ENCODE assay signal across 11 mouse cellular contexts in genomic region chr2:11333301-11334017, GRCm38 (mm10).
A peak's percentile ranks its signal among the peaks of the same experiment; 100 is the strongest.
DNase-seq lines count a peak whose midpoint lies in the region; ATAC-seq lines count a peak whose summit lies in the region.
"Had no signal": no experiment of that assay in that cellular context is flagged by ENCODE, and none has a peak within 500 bp of the region (broad histone marks: within the 10 kb centered on the region; RNA-seq: fewer than 3 reads in every experiment).

No protein-coding gene starts in this region.

- H3K4me1 ChIP-seq in midbrain, embryonic 14.5 days (ENCODE audit: control insufficient read depth, insufficient read depth, low read length), result no peaks in the 10 kb centered on the region
- no peaks in the 10 kb centered on the region for H3K4me1 ChIP-seq in midbrain, embryonic 16.5 days (ENCODE audit: control insufficient read depth, insufficient read depth, low read length)
- H3K4me1 ChIP-seq in forebrain, embryonic 16.5 days (replicated peaks; ENCODE audit: control insufficient read depth, insufficient read depth, low read length), result no peaks in the 10 kb centered on the region; the same call in 1 of the 2 replicates
- H3K4me1 ChIP-seq: limb, embryonic 15.5 days; stomach, embryonic 15.5 days had no signal

- H3K9ac ChIP-seq in midbrain, embryonic 14.5 days (replicated peaks; ENCODE audit: low read length), result no peak overlapping the region
- no peak overlapping the region for H3K9ac ChIP-seq in midbrain, embryonic 16.5 days (ENCODE audit: low read depth, low read length)
- no peak overlapping the region for H3K9ac ChIP-seq in forebrain, embryonic 16.5 days (replicated peaks; ENCODE audit: low read depth, low read length)
- H3K9ac ChIP-seq: limb, embryonic 15.5 days; stomach, embryonic 15.5 days had no signal

- H3K4me2 ChIP-seq in midbrain, embryonic 14.5 days (ENCODE audit: low read length), result no peak overlapping the region
- no peak overlapping the region for H3K4me2 ChIP-seq in midbrain, embryonic 16.5 days (ENCODE audit: low read length)
- no peak overlapping the region for H3K4me2 ChIP-seq in forebrain, embryonic 16.5 days (ENCODE audit: low read length)
- H3K4me2 ChIP-seq: limb, embryonic 15.5 days; stomach, embryonic 15.5 days had no signal

- H3K36me3 ChIP-seq in midbrain, embryonic 14.5 days (ENCODE audit: control insufficient read depth, insufficient read depth, low read length), result no peaks in the 10 kb centered on the region
- H3K36me3 ChIP-seq in midbrain, embryonic 16.5 days (ENCODE audit: control insufficient read depth, insufficient read depth, low read length), result no peaks in the 10 kb centered on the region
- H3K36me3 ChIP-seq in forebrain, embryonic 16.5 days (ENCODE audit: control insufficient read depth, insufficient read depth), result no peaks in the 10 kb centered on the region
- H3K36me3 ChIP-seq: limb, embryonic 15.5 days; stomach, embryonic 15.5 days had no signal

- H3K9me3 ChIP-seq in midbrain, embryonic 14.5 days (ENCODE audit: control insufficient read depth, low read length), result no peaks in the 10 kb centered on the region
- H3K9me3 ChIP-seq in midbrain, embryonic 16.5 days (replicated peaks; ENCODE audit: control insufficient read depth, low read length, poor library complexity, severe bottlenecking), result no peaks in the 10 kb centered on the region
- no peaks in the 10 kb centered on the region for H3K9me3 ChIP-seq in forebrain, embryonic 16.5 days (ENCODE audit: control insufficient read depth, low read length)
- H3K9me3 ChIP-seq: limb, embryonic 15.5 days; stomach, embryonic 15.5 days had no signal

- no peak overlapping the region for H3K27ac ChIP-seq in midbrain, embryonic 14.5 days (replicated peaks; ENCODE audit: low read depth, low read length)
- H3K27ac ChIP-seq in midbrain, embryonic 16.5 days (ENCODE audit: low read length), result no peak overlapping the region
- H3K27ac ChIP-seq in forebrain, embryonic 16.5 days (ENCODE audit: low read length), result no peak overlapping the region
- H3K27ac ChIP-seq: limb, embryonic 15.5 days; stomach, embryonic 15.5 days had no signal

- ATAC-seq in midbrain, embryonic 14.5 days (ENCODE audit: low FRiP score, low TSS enrichment), result no peak
- no peak for ATAC-seq in midbrain, embryonic 16.5 days
- ATAC-seq in forebrain, embryonic 16.5 days, result peak; percentile 60
- no peak for ATAC-seq in frontal cortex, adult (ENCODE audit: low TSS enrichment)

- peak; percentile 23 for DNase-seq in cerebellum, adult 9-11 months
- DNase-seq in cerebellum, adult 8-10 months, result no peak
- DNase-seq in midbrain, embryonic 14.5 days, result peak; percentile 18
- DNase-seq in liver, result peak; percentile 36
- peak; percentile 30 for DNase-seq in skeletal muscle tissue, adult 2 months (ENCODE audit: low read depth, low spot score)

- no peaks in the 10 kb centered on the region for H3K27me3 ChIP-seq in midbrain, embryonic 14.5 days (ENCODE audit: control insufficient read depth, insufficient read depth, low read length)
- H3K27me3 ChIP-seq in midbrain, embryonic 16.5 days (ENCODE audit: control insufficient read depth, insufficient read depth, low read depth, low read length), result no peaks in the 10 kb centered on the region
- no peaks in the 10 kb centered on the region for H3K27me3 ChIP-seq in forebrain, embryonic 16.5 days (replicated peaks; ENCODE audit: control insufficient read depth, insufficient read depth, low read length)
- H3K27me3 ChIP-seq: stomach, embryonic 15.5 days had no signal

- no peak overlapping the region for H3K4me3 ChIP-seq in midbrain, embryonic 14.5 days (replicated peaks; ENCODE audit: low read depth, low read length)
- H3K4me3 ChIP-seq in midbrain, embryonic 16.5 days (ENCODE audit: low read depth, low read length), result no peak overlapping the region
- no peak overlapping the region for H3K4me3 ChIP-seq in forebrain, embryonic 16.5 days (replicated peaks; ENCODE audit: low read length)
- H3K4me3 ChIP-seq: erythroblast, embryonic 14.5 days; limb, embryonic 15.5 days; stomach, embryonic 15.5 days had no signal

- WGBS in midbrain, embryonic 14.5 days, result 65% methylated on average over 14 of the region's 14 CpGs
- 63% methylated on average over 14 of the region's 14 CpGs for WGBS in midbrain, embryonic 16.5 days
- 44% methylated on average over 14 of the region's 14 CpGs for WGBS in forebrain, embryonic 16.5 days
